Mouse (Mus musculus): ENCODE measurements at regions not wholly inside any gene's neighbourhood (a gene's known extent, or its start where the extent isn't known, plus 50 kb on each side); places are given as distances from the start of the nearest gene placed in this dataset.

DNA sequence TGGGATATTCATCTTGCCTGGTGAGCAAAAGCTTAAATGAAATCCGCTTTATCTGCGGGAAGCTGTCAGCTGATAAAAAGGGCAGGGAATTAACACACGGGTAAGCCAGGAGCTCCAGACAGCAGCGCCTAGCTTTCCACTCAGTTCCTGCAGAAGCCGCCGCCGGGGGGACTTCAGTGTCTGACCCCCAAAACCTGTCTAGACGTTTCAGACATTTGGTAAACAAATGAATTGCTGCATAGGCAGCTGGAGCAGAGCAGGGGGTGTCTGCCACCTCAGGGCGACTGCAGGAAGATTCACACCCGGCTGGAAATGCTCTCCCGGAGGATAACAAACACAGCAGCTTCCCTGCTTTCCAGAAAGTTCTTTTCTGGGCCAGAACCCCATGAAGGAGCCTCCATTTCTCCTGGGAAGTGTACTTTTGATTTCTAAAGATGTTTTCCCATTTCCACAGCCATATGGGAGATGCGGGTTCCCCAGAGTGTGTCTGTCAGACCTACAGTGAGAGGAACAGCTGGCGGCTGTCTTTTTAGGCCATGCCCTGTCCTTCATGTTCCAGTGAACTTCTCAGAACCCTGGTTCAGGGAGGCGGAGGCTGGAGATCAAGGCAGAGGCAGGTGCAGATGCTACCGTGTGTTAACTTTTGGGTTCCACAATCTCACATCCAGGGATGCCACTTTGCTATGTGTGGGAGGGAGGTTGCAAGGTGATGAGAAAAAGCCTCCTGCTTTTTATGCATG, 58.7 kb upstream of the Pmepa1 start:
- in situ Hi-C loops (cut with MboI; ENCODE audit: low pct_unique_long_range_greater_than_20kb in 1 of 2, low sequenced_read_pairs in 2 of 2, unreplicated experiment in 1 of 2): no loop called here

DNA sequence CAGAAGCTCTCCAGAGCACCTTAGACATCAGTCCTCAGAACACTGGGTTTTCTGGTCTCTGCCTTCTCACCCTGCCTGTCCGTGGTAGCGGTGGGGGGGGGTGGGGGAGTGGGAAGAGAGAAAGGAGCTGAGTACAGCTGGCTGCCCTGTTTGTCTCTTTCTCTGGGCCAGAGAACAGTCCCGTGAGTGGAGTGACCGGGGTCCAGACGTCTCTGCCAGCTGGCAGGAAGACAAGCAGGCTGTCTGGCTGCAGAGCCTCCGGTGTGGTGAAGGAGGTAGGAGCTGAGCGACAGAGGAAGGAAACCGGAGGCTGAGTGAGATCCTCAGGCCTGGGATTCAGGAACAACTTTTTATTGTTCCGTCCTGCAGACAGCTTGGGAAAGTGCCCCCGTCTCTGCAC, 59.5 kb upstream of the Pmepa1 start:
- in situ Hi-C loops (cut with MboI; ENCODE audit: low pct_unique_long_range_greater_than_20kb in 1 of 2, low sequenced_read_pairs in 2 of 2, unreplicated experiment in 1 of 2): no loop called here

DNA sequence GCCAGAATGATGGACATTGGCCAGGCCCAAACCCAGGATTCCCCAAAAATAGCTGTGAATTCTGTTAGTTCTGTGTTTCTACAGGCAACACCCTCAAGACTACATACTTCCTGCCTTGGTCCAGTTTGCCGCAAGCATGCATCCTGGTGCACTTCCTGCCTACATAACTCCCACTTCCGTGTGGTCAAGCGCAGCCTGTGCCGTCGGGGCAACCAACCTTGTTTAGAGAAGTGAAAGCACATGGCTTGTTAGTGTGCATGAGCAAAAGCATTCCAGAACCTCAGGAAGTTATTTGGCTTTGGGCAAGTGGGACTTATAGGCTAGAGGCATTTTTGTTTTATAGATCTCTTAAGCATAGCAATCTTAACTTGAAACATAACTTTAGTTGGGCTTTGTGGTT, 61.3 kb upstream of the Pmepa1 start:
- in situ Hi-C loops (cut with MboI; ENCODE audit: low pct_unique_long_range_greater_than_20kb in 1 of 2, low sequenced_read_pairs in 2 of 2, unreplicated experiment in 1 of 2): no loop called here

- in situ Hi-C loops (cut with MboI; ENCODE audit: low pct_unique_long_range_greater_than_20kb in 1 of 2, low sequenced_read_pairs in 2 of 2, unreplicated experiment in 1 of 2): no loop called here
These were observed 62.3 kb upstream of the Pmepa1 start for GRCm38 (mm10) chr2:173338671-173339070.

DNA sequence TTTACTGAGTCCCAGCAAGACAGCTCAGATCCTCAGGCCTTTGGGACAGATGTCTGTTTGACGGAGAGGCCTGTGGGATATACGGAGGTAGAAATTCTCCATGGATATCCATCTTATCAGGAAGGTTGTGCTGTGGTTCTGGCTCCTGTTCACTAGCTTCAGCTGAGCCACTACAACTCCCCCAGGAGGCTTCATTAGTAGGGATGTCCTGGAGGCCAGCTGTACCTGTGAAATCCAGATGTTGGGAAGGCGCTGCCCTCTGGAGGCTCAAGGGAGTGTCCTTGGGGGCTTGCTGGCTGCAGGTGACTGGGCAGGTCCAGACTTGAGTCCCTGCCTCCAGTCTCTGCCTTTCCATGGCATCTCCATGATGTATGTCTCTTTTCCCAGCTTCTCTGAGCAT, 62.9 kb upstream of the Pmepa1 start:
- in situ Hi-C loops (cut with MboI; ENCODE audit: low pct_unique_long_range_greater_than_20kb in 1 of 2, low sequenced_read_pairs in 2 of 2, unreplicated experiment in 1 of 2): no loop called here

DNA sequence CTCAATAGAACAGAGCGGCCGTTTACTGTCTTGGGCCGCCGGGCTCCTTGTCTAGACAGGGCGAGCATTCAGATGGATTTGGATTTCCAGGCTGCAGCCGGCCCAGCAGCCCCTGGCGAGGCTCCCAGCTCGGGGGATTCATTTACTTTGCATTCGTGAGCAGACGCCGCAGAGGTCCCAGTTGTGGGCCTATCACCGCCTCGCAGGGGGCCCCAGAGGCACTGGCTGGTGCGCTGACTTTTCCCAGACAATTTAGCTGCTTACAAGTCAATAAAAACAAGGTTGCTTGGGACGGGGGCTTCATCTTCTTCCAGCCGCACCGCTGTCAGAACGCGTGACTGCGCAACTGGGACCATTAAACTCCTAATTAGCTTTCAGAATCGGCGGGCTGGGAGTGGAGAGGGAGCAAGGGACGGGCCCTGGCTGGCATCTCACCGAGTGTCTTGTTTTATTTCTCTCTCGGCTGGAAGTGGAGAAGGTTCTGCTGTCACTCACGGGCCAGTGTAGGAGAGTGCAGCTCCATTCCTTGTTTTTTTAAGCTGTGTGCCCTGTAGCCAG, 63.8 kb upstream of the Pmepa1 start:
- in situ Hi-C loops (cut with MboI; ENCODE audit: low pct_unique_long_range_greater_than_20kb in 1 of 2, low sequenced_read_pairs in 2 of 2, unreplicated experiment in 1 of 2): no loop called here

DNA sequence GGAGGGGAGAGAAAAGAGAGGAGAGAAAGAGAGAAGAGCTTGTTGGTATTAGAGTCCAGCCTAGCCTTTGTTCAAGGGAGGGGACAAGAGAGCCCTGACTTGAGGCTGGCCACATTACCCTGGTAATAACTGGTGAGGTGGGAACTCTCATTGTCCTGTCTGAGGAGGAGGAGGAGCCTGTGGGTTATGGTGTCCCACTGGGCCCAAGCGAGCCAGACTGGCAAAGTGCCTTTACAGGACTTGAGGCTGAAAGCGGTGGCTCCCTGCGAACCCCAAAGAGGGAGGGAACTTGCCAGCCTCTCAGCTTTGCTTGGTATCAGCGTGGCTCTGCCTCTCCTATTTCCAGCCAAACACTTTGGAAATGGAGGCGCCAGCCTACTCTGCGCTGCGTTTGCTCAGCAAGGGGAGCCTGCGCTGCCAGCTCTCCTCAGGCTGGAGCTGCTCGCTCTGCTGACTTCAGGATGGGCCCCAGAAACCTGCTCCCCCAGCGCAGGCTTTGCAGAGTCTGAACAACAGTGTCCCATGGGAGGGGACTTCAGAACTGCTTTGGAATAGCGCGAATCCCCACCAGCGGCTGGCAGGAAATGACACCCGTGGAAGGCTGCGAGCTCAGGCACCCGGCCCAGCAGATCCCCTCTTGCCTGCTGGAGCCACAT, 66.4 kb upstream of the Pmepa1 start:
- in situ Hi-C loops (cut with MboI; ENCODE audit: low pct_unique_long_range_greater_than_20kb in 1 of 2, low sequenced_read_pairs in 2 of 2, unreplicated experiment in 1 of 2): no loop called here

- in situ Hi-C loops (cut with MboI; ENCODE audit: low pct_unique_long_range_greater_than_20kb in 1 of 2, low sequenced_read_pairs in 2 of 2, unreplicated experiment in 1 of 2): no loop called here
These were observed 67.3 kb upstream of the Pmepa1 start for GRCm38 (mm10) chr2:173343665-173344064.

DNA sequence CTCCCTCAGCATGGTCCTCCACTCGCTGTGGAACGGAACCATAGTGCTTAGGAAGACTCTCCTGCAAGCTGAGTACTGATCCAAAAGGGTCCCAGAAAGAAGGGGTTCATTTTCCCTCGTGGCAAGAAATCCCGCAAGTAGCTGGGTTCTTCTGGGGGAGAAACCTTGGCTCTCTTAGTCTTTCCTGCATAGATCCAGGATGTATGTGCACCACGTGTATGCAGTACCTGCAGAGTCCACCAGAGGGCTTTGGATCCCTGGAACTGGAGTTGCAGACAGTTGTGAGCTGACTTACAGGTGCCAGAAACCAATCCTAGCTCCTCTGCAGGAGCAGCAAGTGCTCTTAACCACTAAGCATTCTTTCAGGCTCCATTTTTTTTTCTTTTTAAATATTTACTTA, 67.9 kb upstream of the Pmepa1 start:
- in situ Hi-C loops (cut with MboI; ENCODE audit: low pct_unique_long_range_greater_than_20kb in 1 of 2, low sequenced_read_pairs in 2 of 2, unreplicated experiment in 1 of 2): no loop called here

DNA sequence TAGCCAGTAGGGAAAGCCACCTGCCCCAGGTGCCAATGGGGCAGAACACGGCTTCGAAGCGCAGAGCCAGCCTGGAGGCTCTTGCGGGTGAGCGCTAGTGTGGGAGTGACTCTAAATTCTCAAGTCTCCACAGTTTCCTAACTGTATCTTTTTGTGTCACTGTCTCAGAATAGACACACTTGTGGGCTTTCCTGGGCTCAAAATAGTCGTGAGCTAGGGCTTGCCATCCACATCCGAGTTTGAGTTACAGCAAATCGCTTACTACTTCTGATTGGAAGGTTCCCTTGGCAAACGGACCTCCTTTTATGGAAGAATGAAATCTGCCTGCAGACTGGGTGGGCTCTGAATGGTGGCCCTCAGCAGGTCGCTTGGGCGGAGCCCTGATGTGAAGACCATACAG, 71.0 kb upstream of the Pmepa1 start:
- in situ Hi-C loops (cut with MboI; ENCODE audit: low pct_unique_long_range_greater_than_20kb in 1 of 2, low sequenced_read_pairs in 2 of 2, unreplicated experiment in 1 of 2): no loop called here

- in situ Hi-C loops (cut with MboI; ENCODE audit: low pct_unique_long_range_greater_than_20kb in 1 of 2, low sequenced_read_pairs in 2 of 2, unreplicated experiment in 1 of 2): no loop called here
These were observed 72.4 kb upstream of the Pmepa1 start for GRCm38 (mm10) chr2:173348757-173349156.

- in situ Hi-C loops (cut with MboI; ENCODE audit: low pct_unique_long_range_greater_than_20kb in 1 of 2, low sequenced_read_pairs in 2 of 2, unreplicated experiment in 1 of 2): no loop called here
These were observed 73.2 kb upstream of the Pmepa1 start for GRCm38 (mm10) chr2:173349510-173349909.

- in situ Hi-C loops (cut with MboI; ENCODE audit: low pct_unique_long_range_greater_than_20kb in 1 of 2, low sequenced_read_pairs in 2 of 2, unreplicated experiment in 1 of 2): no loop called here
These were observed 73.6 kb upstream of the Pmepa1 start for GRCm38 (mm10) chr2:173349910-173350309.

- in situ Hi-C loops (cut with MboI; ENCODE audit: low pct_unique_long_range_greater_than_20kb in 1 of 2, low sequenced_read_pairs in 2 of 2, unreplicated experiment in 1 of 2): no loop called here
These were observed 74.1 kb upstream of the Pmepa1 start for GRCm38 (mm10) chr2:173350405-173350804.

DNA sequence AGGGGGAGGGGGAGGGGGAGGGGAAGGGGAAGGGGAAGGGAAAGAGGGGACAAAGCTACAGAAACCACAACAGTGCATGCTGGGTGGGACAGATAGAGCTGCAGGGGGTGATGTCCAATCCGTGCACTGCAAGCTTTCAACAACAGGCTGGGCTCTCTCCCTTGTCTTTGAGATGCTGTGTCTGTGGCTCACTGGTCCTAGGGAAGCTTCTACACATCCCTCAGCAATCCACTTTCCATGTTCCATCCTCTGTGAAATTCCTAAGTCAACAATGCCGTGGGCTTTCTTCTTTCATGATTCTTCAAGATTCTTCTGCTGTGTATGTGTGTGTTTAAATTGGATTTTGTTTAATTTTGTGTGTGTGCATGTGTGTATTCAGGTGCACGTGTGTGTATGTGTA, 74.5 kb upstream of the Pmepa1 start:
- in situ Hi-C loops (cut with MboI; ENCODE audit: low pct_unique_long_range_greater_than_20kb in 1 of 2, low sequenced_read_pairs in 2 of 2, unreplicated experiment in 1 of 2): no loop called here

- in situ Hi-C loops (cut with MboI; ENCODE audit: low pct_unique_long_range_greater_than_20kb in 1 of 2, low sequenced_read_pairs in 2 of 2, unreplicated experiment in 1 of 2): no loop called here
These were observed 75.8 kb upstream of the Pmepa1 start for GRCm38 (mm10) chr2:173351831-173352755.

DNA sequence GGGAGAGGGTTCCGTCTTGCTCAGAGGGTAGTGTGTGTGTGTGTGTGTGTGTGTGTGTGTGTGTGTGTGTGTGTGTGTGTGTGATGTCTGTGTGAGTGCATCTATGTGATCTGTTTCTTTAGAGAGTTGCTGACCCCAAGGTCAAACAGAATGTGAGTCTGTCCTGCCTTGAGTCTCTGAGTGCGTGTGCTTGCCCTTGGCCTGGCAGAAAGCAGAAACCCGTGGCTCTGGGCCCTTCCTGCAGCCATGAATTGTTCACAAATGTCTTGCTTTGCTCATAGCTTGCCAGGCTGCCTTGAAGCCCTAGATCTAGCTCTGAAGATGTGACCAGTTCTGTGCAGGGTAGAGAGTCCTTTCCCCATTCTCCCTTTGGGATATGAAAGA, 76.4 kb upstream of the Pmepa1 start:
- in situ Hi-C loops (cut with MboI; ENCODE audit: low pct_unique_long_range_greater_than_20kb in 1 of 2, low sequenced_read_pairs in 2 of 2, unreplicated experiment in 1 of 2): no loop called here

DNA sequence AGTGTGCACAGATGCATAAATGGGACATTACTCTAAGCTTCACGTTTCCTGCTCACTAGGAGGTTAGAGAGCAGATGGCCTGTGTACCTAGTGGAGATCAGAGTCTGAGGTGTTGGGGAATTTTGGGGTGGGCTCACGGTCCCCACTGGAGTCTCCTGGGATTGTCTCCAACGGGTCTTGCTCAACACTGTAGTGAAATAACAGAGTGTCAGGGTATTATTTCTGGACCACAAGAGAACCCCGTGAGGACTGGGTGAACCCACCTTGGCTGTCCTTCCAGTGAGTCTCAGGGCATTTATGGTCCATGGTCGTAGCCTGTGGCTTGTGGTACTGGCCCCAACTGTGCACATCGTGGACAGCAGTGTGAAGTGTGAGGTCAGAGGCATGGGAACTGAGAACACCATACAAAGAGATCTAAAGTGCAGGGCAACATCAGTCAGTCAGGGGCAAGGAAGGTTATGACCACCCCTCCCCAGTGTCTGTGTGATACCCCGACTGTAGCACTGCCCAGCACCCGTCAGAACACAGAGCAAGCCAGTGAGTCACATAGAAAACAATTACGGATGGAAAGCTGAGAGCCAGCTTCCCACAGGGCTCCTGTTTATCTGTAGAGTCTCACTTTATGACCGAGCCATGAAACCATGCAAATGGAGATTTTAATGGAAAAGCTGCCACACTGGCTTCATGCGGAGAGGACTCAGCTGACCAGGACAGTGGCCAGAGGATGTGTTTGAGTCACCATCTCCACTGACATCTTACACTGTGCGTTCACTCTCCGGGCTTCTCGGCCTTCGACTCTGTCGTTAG, 77.3 kb upstream of the Pmepa1 start:
- in situ Hi-C loops (cut with MboI; ENCODE audit: low pct_unique_long_range_greater_than_20kb in 1 of 2, low sequenced_read_pairs in 2 of 2, unreplicated experiment in 1 of 2): no loop called here

Measured in mouse embryonic stem cell (cell line).